Mouse (Mus musculus): ENCODE measurements around the gene Prrc2b. TPM values are rescaled to one million over a fixed set of nuclear protein-coding genes. Genes with fewer than 3 reads are reported as not detected.

Prrc2b gene
- polyA plus RNA-seq, 1 experiment, result 43.5 TPM

GRCm38 (mm10) chr2:32259657-32260417, 109.0 kb downstream of the Prrc2b start, which contains the start of gene Uck1:
Uck1 (minus strand) TSS chr2:32260159.
- Histone ChIP-seq H3K27me3 (replicated peaks; ENCODE audit: control insufficient read depth, insufficient read depth, low read length) (no peaks in the 10 kb centered on the region), H3K36me3 (ENCODE audit: control insufficient read depth, insufficient read depth, low read length) (0 out of 2 replicates have a peak, but pooled peaks cover 4% of the 10 kb centered on the region), H3K4me1 (ENCODE audit: control insufficient read depth, insufficient read depth, low read length) (peaks cover 3% of the 10 kb centered on the region; the same call in 1 of the 2 replicates), H3K4me3 (ENCODE audit: insufficient read depth, low read depth, low read length) (peak within 1 kb of the TSS; percentile 67), H3K27ac (ENCODE audit: insufficient read depth, low read depth, low read length) (peak within 1 kb of the TSS; percentile 41)
- DNase-seq, result peak; percentile 96
- TF ChIP-seq POLR2A (IDR thresholded peaks at IDR 0.05; ENCODE audit: low read depth, low read length), result no peak
- TF ChIP-seq CTCF (conservative IDR thresholded peaks at IDR 0.05; ENCODE audit: insufficient read depth, insufficient read length, low read depth, low read length), result no peak
- WGBS, result 1% methylated on average over 59 of the region's 59 CpGs

GRCm38 (mm10) chr2:32260635-32261034, 109.8 kb downstream of the Prrc2b start:
- 0 out of 2 replicates have a peak, but pooled peaks cover 4% of the 10 kb centered on the region for H3K36me3 ChIP-seq (ENCODE audit: control insufficient read depth, insufficient read depth, low read length)
- peak; percentile 66 for DNase-seq
- peaks cover 3% of the 10 kb centered on the region; the same call in 1 of the 2 replicates for H3K4me1 ChIP-seq (ENCODE audit: control insufficient read depth, insufficient read depth, low read length)
- no peak overlapping the region for H3K27ac ChIP-seq (ENCODE audit: insufficient read depth, low read depth, low read length)
- WGBS, result 42% methylated on average over 4 of the region's 4 CpGs
- H3K4me3 ChIP-seq (ENCODE audit: insufficient read depth, low read depth, low read length), result no peak overlapping the region
- H3K27me3 ChIP-seq (replicated peaks; ENCODE audit: control insufficient read depth, insufficient read depth, low read length), result no peaks in the 10 kb centered on the region
- TF ChIP-seq POLR2A (IDR thresholded peaks at IDR 0.05; ENCODE audit: low read depth, low read length) (no peak), CTCF (conservative IDR thresholded peaks at IDR 0.05; ENCODE audit: insufficient read depth, insufficient read length, low read depth, low read length) (peak; percentile 53)

GRCm38 (mm10) chr2:32275823-32276222, 124.9 kb downstream of the Prrc2b start:
- H3K4me1 ChIP-seq (ENCODE audit: control insufficient read depth, insufficient read depth, low read length), result no peaks in the 10 kb centered on the region
- H3K4me3 ChIP-seq (ENCODE audit: insufficient read depth, low read depth, low read length), result no peak overlapping the region
- no peak for TF ChIP-seq POLR2A (IDR thresholded peaks at IDR 0.05; ENCODE audit: low read depth, low read length)
- peak; percentile 46 for TF ChIP-seq CTCF (conservative IDR thresholded peaks at IDR 0.05; ENCODE audit: insufficient read depth, insufficient read length, low read depth, low read length)
- 55% methylated on average over 3 of the region's 3 CpGs for WGBS
- H3K27me3 ChIP-seq (replicated peaks; ENCODE audit: control insufficient read depth, insufficient read depth, low read length), result no peaks in the 10 kb centered on the region
- peaks cover 3% of the 10 kb centered on the region; the same call in 1 of the 2 replicates for H3K36me3 ChIP-seq (ENCODE audit: control insufficient read depth, insufficient read depth, low read length)
- no peak overlapping the region for H3K27ac ChIP-seq (ENCODE audit: insufficient read depth, low read depth, low read length)
- no peak for DNase-seq

- DNase-seq, result no peak
- Histone ChIP-seq H3K36me3 (ENCODE audit: control insufficient read depth, insufficient read depth, low read length) (peaks cover 3% of the 10 kb centered on the region; the same call in 1 of the 2 replicates), H3K27ac (ENCODE audit: insufficient read depth, low read depth, low read length) (no peak overlapping the region), H3K4me1 (ENCODE audit: control insufficient read depth, insufficient read depth, low read length) (no peaks in the 10 kb centered on the region), H3K27me3 (replicated peaks; ENCODE audit: control insufficient read depth, insufficient read depth, low read length) (no peaks in the 10 kb centered on the region), H3K4me3 (ENCODE audit: insufficient read depth, low read depth, low read length) (no peak overlapping the region)
- TF ChIP-seq CTCF (conservative IDR thresholded peaks at IDR 0.05; ENCODE audit: insufficient read depth, insufficient read length, low read depth, low read length) (no peak), POLR2A (IDR thresholded peaks at IDR 0.05; ENCODE audit: low read depth, low read length) (no peak)
- WGBS, result 62% methylated on average over 2 of the region's 2 CpGs
Observed at GRCm38 (mm10) chr2:32282289-32282688, 131.4 kb downstream of the Prrc2b start.

GRCm38 (mm10) chr2:32282727-32283126, 131.8 kb downstream of the Prrc2b start:
- H3K27ac ChIP-seq (ENCODE audit: insufficient read depth, low read depth, low read length), result no peak overlapping the region
- peak; percentile 81 for DNase-seq
- 84% methylated on average over 1 of the region's 1 CpGs for WGBS
- no peak overlapping the region for H3K4me3 ChIP-seq (ENCODE audit: insufficient read depth, low read depth, low read length)
- H3K4me1 ChIP-seq (ENCODE audit: control insufficient read depth, insufficient read depth, low read length), result no peaks in the 10 kb centered on the region
- H3K27me3 ChIP-seq (replicated peaks; ENCODE audit: control insufficient read depth, insufficient read depth, low read length), result no peaks in the 10 kb centered on the region
- H3K36me3 ChIP-seq (ENCODE audit: control insufficient read depth, insufficient read depth, low read length), result peaks cover under 1% of the 10 kb centered on the region; the same call in 1 of the 2 replicates
- peak; percentile 89 for TF ChIP-seq CTCF (conservative IDR thresholded peaks at IDR 0.05; ENCODE audit: insufficient read depth, insufficient read length, low read depth, low read length)
- no peak for TF ChIP-seq POLR2A (IDR thresholded peaks at IDR 0.05; ENCODE audit: low read depth, low read length)

- 77% methylated on average over 3 of the region's 3 CpGs for WGBS
- DNase-seq, result no peak
- H3K4me3 ChIP-seq (ENCODE audit: insufficient read depth, low read depth, low read length), result no peak overlapping the region
- peaks cover 3% of the 10 kb centered on the region; the same call in 1 of the 2 replicates for H3K4me1 ChIP-seq (ENCODE audit: control insufficient read depth, insufficient read depth, low read length)
- H3K36me3 ChIP-seq (ENCODE audit: control insufficient read depth, insufficient read depth, low read length), result no peaks in the 10 kb centered on the region; the same call in 1 of the 2 replicates
- no peak overlapping the region for H3K27ac ChIP-seq (ENCODE audit: insufficient read depth, low read depth, low read length)
- TF ChIP-seq POLR2A (IDR thresholded peaks at IDR 0.05; ENCODE audit: low read depth, low read length) (no peak), CTCF (conservative IDR thresholded peaks at IDR 0.05; ENCODE audit: insufficient read depth, insufficient read length, low read depth, low read length) (no peak)
- no peaks in the 10 kb centered on the region for H3K27me3 ChIP-seq (replicated peaks; ENCODE audit: control insufficient read depth, insufficient read depth, low read length)
Observed at GRCm38 (mm10) chr2:32283986-32284385, 133.1 kb downstream of the Prrc2b start.

Other genes starting within 250 kb of the Prrc2b start
- gene Aif1l, start 200.9 kb upstream of the Prrc2b start, polyA plus RNA-seq (2012; rRNA removed), result 152 and 177 TPM in 2 replicates
- gene Nup214, start 176.6 kb upstream of the Prrc2b start, polyA plus RNA-seq (2012; rRNA removed), result 41.3 and 41.8 TPM in 2 replicates
- 2.6 and 4.9 TPM in 2 replicates for gene Fam78a, start 66.2 kb upstream of the Prrc2b start, polyA plus RNA-seq (2012; rRNA removed)
- gene Plpp7, start 55.6 kb upstream of the Prrc2b start, polyA plus RNA-seq (2012; rRNA removed), result 5.7 and 6.0 TPM in 2 replicates
- gene Pomt1, start 85.5 kb downstream of the Prrc2b start, polyA plus RNA-seq (2012; rRNA removed), result 30.2 and 37.2 TPM in 2 replicates
- gene Uck1, start 109.1 kb downstream of the Prrc2b start, polyA plus RNA-seq (2012; rRNA removed), result 134 and 147 TPM in 2 replicates
- gene Golga2, start 136.3 kb downstream of the Prrc2b start, polyA plus RNA-seq (2012; rRNA removed), result 30.8 and 31.2 TPM in 2 replicates
- 191 and 242 TPM in 2 replicates for gene Swi5, start 137.0 kb downstream of the Prrc2b start, polyA plus RNA-seq (2012; rRNA removed)
- gene Ciz1, start 201.2 kb downstream of the Prrc2b start, polyA plus RNA-seq (2012; rRNA removed), result 130 and 131 TPM in 2 replicates
- 8.3 and 12.6 TPM in 2 replicates for gene Dnm1, start 202.3 kb downstream of the Prrc2b start, polyA plus RNA-seq (2012; rRNA removed)
- gene 1110008P14Rik, start 230.9 kb downstream of the Prrc2b start, polyA plus RNA-seq (2012; rRNA removed), result 182 and 215 TPM in 2 replicates
- gene Lcn2, start 237.2 kb downstream of the Prrc2b start, polyA plus RNA-seq (2012; rRNA removed), result 8.0 and 9.4 TPM in 2 replicates
- 69.7 and 80.6 TPM in 2 replicates for gene Ptges2, start 244.8 kb downstream of the Prrc2b start, polyA plus RNA-seq (2012; rRNA removed)

Data from kidney, adult 2 months (tissue).